Mouse (Mus musculus) MN1 (cell line): Measurements from ENCODE around the gene Smim14.
"Not testable (repeated sequence)": the region's sequence is repeated elsewhere in the genome, so short reads cannot be mapped to it uniquely, and the experiment has no call there.

Source experiments
- DNase-seq: peaks from one replicate; pipeline ENCODE4 v3.0.0-alpha.2; 2016; ENCODE audit warnings: low spot score

Smim14 gene

DNA sequence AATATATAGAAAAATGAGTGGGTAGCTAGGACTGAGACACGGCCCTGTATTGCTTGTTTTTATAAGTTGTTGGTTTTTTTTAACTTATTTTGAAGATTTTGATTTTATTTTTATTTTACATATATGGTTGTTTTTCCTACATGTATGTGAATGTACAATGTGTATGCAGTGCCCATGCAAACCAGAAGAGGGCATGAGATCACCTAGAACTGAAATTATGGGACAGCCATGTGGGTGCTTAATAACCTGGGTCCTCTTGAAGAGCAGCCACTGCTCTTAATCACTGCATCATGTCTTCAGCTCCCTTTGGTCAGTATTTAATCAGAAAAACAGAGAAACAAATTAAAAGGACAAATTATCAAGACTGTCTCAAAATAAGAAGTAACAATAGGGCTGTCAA is 15.2 kb downstream of the Smim14 start:
- DNase-seq = no peak

- DNase-seq = no peak
Observed at GRCm38 (mm10) chr5:65514635-65515278, 22.2 kb downstream of the Smim14 start.

DNA sequence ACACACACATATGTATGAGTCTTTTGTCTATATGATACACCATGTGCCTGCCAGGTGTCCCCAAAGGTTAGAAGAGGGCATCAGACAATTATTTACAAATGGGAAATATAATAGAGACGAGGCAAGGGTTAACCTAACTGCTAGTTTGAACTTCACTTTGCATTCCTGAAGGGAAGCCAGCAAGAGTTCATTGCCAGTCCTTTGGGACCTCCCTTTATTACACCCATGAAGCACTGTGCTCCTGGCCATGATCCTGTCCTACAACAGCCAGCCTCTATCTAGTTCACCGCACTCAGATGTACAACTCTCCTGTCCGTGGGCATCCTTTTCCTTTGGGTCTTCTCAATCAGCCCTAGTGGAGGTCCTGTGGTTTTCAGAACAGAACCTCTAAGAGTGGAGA is 23.5 kb downstream of the Smim14 start:
- DNase-seq = no peak

DNA sequence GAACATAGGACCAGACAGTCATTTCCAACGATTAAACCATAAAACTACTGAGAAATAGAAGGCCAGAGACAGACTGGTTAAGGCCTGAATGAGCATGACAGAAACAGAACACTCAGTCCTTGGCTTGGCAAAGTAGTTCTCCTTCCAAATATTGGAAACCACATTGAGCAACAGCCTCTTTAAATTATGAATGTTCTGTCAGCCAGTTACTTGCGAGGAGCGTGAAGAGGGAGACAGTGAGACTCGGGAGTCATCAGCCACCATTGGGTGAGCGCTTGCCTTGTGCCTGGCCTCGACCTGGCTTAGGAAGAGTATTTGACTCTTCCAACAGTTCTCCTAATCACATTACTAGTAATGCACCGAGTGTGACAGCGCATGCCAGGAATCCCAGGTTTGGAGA is 28.6 kb downstream of the Smim14 start:
- no peak for DNase-seq

DNA sequence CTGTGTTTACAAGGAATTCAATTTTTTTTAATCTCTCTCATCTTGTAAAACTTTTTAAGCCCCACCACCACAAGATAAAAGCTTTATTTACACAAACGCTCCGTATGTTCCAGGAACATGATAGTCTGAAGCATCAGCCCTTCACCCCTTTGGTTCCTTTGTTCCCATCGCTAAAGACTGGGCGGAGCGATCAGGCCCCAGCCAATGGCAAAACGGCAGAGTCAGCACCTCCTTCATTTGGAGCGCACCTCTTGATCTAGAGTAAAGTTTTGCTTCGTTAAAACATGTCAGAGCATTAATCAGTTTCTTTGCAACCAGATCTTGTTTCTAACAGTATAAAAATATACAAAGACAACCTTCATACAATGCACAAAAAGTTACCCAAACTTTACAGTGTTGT is 31.2 kb downstream of the Smim14 start:
- no peak for DNase-seq

- DNase-seq = no peak
Observed at GRCm38 (mm10) chr5:65501407-65501806, 35.6 kb downstream of the Smim14 start.

DNA sequence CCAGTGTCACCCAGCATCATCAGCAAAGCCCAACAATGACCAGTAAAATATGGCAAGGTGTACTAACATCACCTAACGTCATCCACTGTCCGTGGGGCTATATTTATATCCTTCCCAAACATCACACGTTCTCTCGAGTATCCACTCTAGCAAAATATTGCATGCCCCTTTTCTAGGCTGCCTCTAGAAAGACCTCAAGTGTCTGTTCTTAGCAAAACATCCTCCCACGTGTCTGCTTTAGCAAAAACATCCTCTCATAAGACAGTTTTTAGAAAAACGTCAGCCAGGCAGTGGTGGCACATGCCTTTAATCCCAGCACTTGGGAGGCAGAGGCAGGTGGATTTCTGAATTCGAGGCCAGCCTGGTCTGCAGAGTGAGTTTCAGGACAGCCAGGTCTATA is 36.8 kb downstream of the Smim14 start:
- DNase-seq = no peak

- peak; percentile 94 for DNase-seq
Observed at GRCm38 (mm10) chr5:65492716-65493531, 44.1 kb downstream of the Smim14 start, which contains the start of gene Gm43552. Gene Gm43552, minus strand, starts transcription at chr5:65492833.

GRCm38 (mm10) chr5:65491767-65492715 is 44.9 kb downstream of the Smim14 start:
- DNase-seq = peak; percentile 77

GRCm38 (mm10) chr5:65489830-65490229 is 47.2 kb downstream of the Smim14 start:
- DNase-seq = peak; percentile 28

- DNase-seq = no peak
Observed at GRCm38 (mm10) chr5:65488725-65489124, 48.3 kb downstream of the Smim14 start.

- DNase-seq = no peak
Observed at GRCm38 (mm10) chr5:65487381-65487780, 49.6 kb downstream of the Smim14 start.

DNA sequence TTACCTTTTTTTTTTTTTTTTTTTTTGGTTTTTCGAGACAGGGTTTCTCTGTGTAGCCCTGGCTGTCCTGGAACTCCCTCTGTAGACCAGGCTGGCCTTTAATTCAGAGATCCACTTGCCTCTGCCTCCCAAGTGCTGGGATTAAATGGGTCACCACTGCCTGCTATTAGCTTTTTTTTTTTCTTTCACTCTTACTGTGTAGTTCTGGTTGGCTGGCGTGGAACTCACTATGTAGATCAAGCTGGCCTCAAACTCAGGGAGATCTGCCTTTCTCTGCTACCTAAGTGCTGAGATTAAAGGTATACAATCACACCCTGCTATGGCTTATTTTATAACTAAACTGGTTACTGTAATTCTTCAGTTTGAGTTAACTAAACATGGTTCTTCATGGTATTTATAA is 50.5 kb downstream of the Smim14 start:
- DNase-seq = no peak

DNA sequence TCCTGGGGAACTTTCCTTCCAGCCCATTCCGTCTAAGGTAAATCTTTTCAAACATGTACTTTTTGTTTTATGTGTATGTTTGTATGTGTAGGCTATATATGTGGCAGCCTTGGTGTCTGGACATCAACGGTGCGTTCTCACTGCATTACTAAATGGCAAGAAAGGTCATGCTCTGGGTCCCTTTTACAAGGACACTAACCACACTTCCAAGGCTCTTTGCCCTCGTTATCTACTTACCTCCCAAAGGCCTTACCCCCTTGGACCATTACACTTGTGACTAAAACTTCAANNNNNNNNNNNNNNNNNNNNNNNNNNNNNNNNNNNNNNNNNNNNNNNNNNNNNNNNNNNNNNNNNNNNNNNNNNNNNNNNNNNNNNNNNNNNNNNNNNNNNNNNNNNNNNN is 54.0 kb downstream of the Smim14 start:
- DNase-seq = no peak

- DNase-seq = no peak
Observed at GRCm38 (mm10) chr5:65480511-65480910, 56.5 kb downstream of the Smim14 start.

GRCm38 (mm10) chr5:65479681-65480445 is 57.1 kb downstream of the Smim14 start:
- DNase-seq = no peak

DNA sequence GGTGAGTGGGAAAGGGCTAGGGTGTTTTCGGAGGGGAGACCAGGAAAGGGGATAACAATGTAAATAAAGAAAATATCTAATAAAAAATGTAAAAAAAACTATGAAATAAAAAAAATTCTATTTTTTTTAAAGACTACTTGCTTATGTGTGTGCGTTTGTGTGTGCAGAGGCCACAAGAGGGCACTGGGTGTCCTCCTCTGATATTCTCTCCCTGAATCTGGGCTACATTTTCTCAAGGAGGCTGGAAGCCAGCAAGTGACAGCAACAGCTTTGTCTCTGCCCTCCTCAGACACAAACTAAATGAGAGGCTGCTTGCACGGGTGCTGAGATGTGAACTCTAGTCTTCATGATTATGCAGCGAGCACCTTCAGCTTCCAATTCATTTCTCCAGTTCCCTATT is 58.8 kb downstream of the Smim14 start:
- peak; percentile 22 for DNase-seq

GRCm38 (mm10) chr5:65476739-65477138 is 60.2 kb downstream of the Smim14 start:
- not testable (repeated sequence) for DNase-seq

GRCm38 (mm10) chr5:65475806-65476205 is 61.2 kb downstream of the Smim14 start:
- no peak for DNase-seq

- no peak for DNase-seq
Observed at GRCm38 (mm10) chr5:65469766-65470165, 67.2 kb downstream of the Smim14 start.

DNA sequence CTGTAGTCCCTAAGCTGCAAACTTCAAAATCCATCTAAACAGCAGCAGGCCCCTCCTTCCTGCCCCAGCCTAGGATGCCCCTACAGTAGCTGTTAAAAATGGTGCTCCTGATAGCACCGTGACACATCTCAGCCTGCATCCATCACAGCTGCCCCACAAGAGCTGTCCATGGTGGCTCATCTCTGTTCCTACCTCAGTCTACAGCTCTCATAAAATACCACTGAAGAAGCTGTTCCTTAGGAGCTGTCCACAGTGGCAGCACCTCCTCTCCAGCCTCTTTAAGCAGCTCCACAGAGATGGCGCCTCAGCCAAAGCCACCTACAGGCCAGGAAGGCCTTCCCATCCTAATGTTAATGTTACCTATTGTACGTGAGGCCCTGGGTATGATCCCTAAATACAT is 70.1 kb downstream of the Smim14 start:
- no peak for DNase-seq

GRCm38 (mm10) chr5:65460361-65460760 is 76.6 kb downstream of the Smim14 start:
- no peak for DNase-seq
